Mouse (Mus musculus): ENCODE measurements at regions not wholly inside any gene's neighbourhood (a gene's known extent, or its start where the extent isn't known, plus 50 kb on each side); places are given as distances from the start of the nearest gene placed in this dataset.

DNA sequence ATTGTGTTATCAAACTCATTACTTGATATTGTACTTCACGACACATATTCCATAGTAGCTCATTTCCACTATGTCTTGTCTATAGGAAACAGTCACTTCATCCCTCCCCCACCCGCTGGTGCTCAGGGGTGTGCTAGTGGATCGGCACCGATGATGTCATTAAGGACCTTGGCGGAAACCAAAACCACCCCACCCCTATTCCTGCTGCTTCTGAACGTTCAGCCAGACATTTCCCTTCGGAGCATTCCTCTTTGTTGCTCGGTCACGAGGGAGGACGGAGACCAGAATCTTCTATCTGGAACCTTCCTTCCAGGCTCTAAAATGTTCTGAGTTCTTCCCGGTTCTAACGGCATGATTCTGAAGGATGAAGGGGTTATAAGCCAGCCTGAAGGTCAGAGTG, 132.3 kb upstream of the Gas1 start:
- TF ChIP-seq FLI1 (IDR thresholded peaks at IDR 0.05; ENCODE audit: low read length) (no peak), GATA1 (IDR thresholded peaks at IDR 0.05; ENCODE audit: borderline replicate concordance, low read length) (no peak)

Measured in megakaryocyte, embryonic 14.5 days (primary cell).